Mouse (Mus musculus): Measurements from ENCODE around the gene Daxx.
A peak's percentile ranks its signal among the peaks of the same experiment; 100 is the strongest.
"Not testable (repeated sequence)": the region's sequence is repeated elsewhere in the genome, so short reads cannot be mapped to it uniquely, and the experiment has no call there.

The Daxx gene

DNA sequence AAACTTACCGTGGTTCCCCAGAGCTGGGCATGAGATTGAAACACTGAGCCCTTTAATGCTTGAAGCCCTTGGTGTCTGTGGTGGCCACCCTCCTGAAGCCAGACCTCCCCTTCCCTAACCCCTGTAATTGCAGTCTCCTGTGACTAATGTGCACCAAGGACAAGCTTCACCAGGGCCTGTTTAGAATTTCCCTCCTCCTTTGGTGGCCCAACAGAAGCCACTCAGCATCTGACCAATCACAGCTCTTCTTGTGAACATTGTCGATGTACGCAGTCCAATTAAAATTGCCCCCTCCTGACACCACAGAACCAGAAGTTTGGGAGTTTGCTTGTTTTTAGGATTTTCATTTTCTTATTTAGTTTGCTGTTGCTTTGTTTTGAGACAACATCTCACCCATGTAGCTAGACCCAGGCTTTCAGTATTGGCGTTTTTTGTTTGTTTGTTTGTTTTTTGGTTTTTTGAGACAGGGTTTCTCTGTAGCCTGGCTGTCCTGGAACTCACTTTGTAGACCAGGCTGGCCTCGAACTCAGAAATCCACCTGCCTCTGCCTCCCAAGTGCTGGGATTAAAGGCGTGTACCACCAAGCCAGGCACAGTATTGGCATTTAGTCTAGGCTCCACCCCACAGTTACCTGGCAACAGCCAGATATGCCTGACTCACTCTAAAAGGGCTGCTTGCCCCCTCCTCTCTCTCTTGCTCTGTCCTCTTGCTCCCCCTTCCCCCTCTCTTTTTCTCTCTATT lies 5.1 kb upstream of the Daxx start:
- DNase-seq = not testable (repeated sequence)

DNA sequence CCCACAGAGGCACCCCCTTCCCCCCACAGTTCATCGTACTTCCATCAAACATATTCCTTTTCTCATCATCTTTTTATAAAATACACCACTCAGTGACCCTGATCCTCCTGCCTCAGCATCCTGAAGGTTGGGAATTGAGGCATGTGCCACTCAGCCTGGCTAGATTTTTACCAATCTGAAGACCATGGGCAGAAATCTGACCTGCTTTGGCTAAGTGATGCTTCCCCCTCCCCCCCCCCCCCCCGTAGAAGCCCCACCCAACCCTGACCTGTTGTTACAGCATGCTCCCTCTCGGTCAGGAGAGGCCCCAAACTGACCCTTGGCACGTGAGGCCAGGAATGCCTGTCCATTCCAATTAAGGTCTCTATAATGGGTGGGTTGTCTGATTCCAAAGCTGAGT lies 4.4 kb upstream of the Daxx start, which contains the start of gene Platr17:
TSS of gene Platr17 (plus strand) at position 301 of the 400 bp plus-strand sequence.
- not testable (repeated sequence) for DNase-seq

DNA sequence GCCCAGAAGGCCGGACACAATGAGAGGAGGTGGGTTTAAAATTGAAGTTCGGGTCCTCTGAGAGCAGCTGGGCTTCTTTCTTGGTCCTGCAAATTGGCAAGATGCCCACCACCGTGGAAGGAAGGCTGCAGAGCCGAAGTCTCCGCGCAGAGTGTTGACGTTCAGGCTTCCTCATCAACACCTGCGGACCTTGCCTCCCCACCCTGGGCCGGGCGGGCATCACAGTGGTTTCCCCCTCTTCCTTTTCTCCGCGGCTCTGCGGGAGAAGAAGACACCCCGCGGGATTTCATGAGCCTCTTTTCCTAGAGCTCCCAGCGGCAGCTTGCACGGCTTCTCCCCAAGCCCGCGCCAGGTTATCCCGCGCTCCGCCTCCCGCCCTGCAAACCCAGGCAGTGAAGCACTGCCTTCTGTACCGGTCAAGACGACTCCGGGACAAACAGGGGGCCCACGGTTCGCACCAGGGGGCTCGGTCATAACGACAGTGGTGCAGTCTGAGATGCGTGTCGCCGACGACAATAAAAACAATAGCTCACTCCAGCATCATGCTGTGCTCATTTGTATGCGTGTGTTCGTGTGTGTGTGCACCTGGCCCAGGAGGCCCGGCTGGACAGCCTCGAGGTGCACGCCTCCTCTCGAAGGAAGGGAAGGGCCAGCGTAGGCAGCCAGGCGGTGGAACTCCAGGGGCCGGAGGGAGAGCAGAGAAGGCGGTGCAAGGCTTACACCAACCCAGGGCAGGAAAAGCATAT lies 710 bp upstream of the Daxx start:
- DNase-seq = peak; percentile 45 to 52

DNA sequence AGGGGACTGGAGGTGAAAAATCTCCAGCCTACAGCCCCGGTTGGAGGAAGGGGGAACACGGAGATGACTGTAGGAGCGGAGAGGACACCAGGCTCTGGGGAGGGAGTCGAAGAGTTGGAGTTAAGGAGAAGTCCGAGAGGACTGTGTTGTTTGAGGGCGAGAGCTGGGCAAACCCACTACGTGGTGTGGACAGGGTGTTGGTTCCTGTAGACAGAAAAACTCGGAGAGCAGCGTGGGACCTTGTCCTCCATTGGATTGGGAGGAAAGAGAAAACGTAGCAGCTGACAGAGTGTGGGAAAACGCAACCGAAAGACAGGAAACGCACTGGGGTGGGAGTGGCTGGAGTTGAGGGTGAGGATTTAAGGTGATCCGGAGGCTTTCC lies 646 bp downstream of the Daxx start:
- no peak for DNase-seq

DNA sequence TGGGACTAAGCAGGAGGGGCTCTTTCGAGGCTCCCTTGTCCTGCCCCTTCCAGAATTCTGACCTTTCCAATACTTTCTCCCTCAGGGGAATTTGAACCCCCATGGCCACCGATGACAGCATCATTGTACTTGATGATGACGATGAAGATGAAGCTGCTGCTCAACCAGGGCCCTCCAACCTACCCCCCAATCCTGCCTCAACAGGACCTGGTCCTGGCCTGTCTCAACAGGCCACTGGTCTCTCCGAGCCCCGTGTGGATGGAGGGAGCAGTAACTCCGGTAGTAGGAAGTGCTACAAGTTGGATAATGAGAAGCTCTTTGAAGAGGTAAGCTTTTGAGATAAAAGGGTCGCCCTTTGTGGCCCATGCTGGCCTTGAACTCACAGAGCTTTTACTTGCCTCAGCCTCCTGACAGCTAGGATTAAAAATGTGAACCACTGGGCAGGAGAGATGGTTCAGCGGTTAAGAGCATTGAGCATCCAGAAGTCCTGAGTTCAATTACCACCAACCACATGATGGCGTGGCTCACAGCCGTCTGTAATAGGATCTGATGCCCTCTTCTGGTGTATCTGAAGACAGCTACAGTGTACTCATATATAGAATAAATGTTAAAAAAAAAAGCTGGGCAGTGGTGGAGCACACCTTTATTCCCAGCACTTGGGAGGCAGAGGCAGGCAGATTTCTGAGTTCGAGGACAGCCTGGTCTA lies 1.3 kb downstream of the Daxx start:
- DNase-seq = peak; percentile 42 to 53

DNA sequence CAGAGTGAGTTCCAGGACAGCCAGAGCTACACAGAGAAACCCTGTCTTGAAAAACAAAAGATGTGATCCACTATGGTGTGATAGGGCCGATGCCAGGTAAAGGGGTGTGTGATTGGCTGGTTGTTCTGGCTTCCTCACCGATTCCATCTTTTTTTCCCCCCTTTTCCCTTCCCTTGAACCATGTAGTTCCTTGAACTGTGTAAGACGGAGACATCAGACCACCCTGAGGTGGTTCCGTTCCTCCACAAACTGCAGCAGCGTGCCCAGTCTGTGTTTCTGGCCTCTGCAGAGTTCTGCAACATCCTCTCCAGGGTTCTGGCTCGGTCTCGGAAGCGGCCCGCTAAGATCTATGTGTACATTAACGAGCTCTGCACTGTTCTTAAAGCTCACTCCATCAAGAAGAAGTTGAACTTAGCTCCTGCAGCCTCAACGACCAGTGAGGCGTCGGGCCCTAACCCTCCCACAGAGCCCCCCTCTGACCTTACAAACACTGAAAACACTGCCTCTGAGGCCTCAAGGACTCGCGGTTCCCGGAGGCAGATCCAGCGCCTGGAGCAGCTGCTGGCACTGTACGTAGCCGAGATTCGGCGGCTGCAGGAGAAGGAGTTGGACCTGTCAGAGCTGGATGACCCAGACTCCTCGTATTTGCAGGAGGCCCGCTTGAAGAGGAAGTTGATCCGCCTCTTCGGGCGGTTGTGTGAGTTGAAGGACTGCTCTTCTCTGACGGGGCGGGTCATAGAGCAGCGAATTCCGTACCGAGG lies 2.0 kb downstream of the Daxx start:
- DNase-seq = no peak

DNA sequence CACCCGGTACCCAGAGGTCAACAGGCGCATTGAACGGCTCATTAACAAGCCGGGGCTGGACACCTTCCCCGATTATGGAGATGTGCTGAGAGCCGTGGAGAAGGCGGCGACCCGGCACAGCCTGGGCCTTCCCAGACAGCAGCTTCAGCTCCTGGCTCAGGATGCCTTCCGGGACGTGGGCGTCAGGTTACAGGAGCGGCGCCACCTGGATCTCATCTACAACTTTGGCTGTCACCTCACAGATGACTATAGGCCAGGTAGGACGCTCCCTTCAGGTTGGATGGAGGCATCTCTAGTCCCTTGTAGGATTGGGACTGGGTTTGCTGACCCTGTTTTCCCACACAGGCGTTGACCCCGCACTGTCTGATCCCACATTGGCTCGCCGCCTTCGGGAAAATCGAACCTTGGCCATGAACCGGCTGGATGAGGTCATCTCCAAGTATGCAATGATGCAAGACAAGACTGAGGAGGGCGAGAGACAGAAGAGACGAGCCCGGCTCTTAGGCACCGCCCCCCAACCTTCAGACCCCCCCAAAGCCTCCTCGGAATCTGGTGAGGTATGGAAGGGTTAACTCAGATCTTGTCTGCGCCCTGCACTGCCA lies 2.7 kb downstream of the Daxx start:
- no peak for DNase-seq

DNA sequence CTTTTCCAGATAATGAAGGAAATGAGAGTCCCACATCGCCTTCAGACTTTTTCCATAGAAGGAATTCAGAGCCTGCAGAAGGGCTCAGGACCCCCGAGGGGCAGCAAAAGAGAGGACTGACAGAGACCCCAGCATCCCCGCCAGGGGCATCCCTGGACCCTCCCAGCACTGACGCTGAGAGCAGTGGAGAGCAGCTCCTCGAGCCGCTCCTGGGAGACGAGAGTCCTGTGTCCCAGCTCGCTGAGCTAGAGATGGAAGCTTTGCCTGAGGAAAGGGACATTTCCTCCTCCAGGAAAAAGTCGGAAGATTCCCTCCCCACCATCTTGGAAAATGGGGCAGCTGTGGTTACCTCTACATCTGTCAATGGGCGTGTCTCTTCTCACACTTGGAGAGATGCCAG lies 4.0 kb downstream of the Daxx start:
- DNase-seq = no peak

DNA sequence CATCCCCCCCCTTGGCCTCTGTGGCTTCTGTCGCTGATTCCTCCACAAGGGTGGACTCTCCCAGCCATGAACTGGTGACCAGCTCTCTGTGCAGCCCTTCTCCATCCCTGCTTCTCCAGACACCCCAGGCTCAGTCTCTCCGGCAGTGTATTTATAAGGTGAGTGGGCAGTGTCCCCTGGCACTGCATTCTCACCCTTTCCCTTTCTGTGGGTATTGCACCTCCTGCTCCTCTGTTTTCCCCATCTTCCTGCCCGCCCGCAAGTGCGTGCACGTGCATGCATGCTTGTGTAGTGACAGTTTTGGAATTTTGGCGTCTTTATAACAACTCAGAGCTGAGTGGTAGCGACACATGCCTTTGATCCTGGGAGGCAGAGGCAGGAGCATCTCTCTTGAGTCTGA lies 4.7 kb downstream of the Daxx start:
- no peak for DNase-seq

DNA sequence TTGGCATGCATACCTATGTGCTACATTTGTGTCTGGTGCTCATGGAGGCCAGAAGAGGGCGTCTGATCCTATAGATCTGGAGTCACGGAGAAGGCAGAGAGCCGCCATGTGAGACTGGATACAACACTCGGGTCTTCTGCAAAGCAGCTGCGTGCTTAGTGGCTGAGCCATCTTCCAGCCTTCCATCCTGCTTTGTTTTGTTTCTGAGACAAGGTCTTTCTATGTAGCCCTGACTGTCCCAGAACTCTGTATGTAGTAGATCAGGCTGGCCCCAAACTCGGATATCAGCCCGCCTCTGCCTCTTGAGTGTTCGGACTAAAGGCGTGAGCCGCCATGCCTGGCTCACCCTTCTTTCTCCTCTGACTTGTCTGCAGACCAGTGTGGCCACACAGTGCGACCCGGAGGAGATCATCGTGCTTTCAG lies 5.8 kb downstream of the Daxx start:
- no peak for DNase-seq

DNA sequence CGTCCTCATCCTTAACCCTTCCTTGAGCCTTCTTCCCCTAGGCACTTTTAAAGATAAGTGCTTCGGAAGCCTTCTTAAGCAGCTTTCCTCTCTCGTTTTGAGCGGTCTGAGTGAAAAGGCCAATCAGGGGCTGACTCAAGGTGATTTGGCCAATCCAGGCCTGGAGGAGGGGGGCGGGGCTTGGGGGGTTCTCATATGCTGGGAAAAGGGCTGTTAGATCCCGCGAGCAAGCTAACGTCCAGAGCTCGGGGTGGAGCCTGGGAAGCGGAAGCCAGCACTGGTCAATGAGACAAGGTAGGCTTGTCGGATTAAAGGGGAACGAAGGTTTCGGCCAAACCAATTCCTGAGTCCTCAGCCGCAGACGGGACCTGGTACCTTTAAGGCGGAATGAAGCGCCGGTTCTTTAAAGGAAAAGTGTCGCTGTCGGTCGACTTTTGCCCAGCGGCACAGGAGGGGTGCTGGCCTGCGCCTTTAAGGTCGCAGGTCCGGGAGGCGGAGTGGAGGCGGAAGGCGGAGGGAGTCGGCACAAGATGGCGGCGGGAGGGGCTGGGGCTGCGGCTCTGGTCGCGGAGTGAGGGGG lies 6.5 kb downstream of the Daxx start, which contains the start of the genes Tapbp and Zbtb22:
TSS of gene Tapbp (plus strand) at position 229 of the 580 bp plus-strand sequence.
TSS of gene Zbtb22 (plus strand) at position 234 of the 580 bp plus-strand sequence.
- peak; percentile 89 to 91 for DNase-seq

DNA sequence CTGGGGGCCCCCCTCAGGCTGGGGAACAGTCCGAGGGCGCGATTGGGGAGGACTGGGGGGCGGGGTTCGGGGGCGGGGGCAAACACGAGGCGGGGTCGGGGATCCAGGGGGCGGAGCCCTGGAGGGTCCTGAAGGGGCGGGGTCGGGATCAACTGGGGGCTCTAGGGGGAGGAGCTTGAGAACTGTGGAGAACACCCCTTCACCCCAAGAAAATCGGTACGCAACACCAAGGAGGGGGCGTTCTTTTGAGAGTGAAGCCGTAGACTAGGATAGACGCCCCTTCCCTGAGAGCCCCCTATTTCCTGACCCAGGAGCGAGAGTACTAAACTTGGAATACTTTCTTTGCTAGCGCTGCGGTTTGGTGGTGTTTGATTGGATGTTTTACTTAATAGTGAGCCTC lies 7.1 kb downstream of the Daxx start:
- DNase-seq = no peak

DNA sequence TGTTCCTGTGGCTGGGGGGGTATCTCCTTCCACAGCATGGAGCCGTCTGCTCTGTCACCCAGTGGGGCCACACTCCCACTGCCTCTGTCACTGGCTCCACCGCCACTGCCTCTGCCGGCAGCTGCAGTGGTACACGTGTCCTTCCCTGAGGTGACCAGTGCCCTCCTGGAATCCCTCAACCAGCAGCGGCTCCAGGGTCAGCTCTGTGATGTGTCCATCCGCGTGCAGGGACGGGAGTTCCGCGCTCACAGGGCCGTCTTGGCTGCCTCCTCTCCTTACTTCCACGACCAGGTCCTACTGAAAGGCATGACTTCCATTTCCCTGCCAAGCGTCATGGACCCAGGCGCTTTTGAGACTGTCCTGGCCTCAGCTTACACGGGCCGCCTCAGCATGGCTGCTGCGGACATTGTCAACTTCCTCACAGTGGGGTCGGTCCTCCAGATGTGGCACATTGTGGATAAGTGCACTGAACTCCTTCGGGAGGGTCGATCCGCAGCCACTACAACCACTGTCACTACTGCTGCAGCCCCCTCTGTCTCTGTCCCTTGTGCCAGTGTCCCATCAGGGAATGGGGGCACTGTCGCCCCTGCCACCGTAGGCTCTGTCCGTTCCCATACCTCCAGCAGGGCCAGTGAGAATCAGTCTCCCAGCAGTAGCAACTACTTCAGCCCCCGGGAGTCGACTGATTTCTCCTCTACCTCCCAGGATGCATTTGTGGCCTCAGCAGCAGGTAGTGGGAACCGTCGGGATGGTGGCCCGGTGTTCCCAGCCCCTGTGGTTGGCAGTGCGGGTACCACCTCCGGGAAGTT lies 7.8 kb downstream of the Daxx start:
- DNase-seq = no peak

DNA sequence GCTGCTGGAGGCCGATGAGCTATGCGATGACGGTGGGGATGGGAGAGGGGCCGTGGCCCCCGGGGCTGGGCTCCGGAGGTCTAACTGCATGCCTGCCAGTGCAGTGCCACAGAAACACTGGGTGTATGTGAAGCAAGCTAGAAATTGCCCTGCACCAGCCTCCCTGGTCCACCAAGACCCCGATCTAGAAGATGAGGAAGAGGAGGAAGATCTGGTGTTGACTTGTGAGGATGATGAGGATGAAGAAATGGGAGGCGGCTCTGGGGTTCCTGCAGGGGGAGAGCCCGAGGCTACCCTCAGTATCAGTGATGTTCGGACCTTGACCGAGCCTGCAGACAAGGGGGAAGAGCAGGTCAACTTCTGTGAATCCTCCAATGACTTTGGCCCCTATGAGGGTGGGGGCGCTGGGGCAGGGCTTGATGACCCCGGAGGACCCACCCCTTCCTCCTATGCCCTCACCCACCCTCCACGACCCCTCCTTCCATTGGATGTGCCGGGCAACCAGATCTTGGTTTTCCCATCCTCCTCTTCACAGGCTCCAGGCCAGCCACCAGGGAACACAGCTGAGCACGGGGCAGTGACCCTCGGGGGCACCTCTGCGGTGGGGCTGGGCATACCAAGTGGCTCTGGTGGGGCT lies 8.6 kb downstream of the Daxx start:
- DNase-seq = no peak

DNA sequence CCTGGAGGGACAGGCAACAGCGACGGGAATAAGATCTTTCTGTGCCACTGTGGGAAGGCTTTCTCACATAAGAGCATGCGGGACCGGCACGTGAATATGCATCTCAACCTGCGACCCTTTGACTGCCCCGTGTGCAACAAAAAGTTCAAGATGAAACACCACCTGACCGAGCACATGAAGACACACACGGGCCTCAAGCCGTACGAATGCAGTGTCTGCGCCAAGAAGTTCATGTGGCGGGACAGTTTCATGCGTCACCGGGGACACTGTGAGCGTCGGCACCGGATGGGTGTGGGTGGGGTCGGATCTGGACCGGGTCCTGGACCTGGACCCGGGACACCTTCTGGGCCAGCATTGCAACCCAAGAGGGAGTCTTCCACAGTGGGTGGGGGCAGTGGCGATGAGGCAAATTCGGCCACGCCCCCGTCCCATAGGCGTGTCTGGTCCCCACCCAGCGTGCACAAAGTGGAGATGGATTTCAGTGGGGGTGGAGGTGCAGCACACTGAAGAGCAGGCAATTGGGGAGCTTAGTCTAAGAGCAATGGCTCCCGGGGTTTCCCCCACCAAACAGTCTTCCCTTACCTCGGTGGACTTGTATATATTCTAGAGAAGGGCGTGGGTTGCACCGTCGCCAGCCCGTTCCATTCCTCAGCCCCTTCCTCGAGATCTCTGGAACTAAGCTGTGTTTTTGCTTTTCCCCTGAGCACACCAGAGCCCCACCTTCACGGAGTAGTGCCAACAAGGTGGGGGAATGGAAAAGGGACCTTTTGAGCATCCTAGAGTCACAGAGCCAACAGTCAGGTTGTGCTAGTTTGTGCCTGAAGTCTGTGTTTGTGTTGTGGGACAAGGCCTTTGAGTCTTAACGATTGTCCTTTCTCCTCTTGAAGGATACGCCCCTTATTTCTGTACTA lies 9.3 kb downstream of the Daxx start:
- DNase-seq = peak in 1 of 2 experiments; percentile 29

DNA sequence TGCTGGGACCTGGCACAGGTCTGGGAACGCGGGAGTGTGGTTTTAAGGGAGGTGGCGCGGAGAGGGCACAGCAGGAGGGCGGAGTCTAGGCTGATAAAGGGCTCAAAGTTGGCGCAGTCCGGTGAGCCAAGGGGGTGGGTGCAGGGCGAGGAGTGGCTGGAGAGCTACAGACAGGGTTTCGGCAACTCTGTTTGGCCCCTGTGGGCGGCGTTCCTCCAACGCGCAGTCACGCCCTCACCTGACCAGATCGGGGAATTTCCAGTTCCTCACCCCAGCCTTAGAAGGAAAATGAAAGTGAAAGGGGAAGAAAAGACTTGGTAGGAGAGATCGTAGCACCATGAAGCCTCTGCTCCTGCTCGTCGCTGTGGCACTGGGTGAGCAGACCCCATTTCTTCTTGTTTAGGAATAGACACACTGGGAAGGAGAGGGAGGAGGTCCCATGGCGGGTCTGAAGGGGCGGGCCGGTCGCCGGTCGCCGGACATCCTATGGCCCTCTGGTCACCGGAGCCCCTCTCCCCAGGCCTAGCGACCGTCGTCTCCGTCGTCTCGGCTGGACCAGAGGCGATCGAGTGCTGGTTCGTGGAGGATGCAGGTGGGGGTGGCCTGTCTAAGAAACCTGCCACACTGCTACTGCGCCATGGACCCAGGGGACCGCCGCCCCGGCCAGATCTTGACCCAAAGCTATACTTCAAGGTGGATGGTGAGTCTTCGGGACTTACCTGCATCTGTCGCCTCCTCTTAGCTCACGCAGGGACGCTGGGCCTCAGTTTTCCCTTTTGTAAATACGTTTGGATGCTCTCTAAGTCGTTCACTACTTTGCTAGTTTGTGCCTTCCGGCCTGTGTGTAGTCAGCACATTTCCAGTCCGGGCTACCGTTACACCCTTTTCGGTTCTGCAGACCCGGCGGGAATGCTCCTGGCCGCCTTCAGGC lies 10.4 kb downstream of the Daxx start:
- peak; percentile 89 to 93 for DNase-seq

DNA sequence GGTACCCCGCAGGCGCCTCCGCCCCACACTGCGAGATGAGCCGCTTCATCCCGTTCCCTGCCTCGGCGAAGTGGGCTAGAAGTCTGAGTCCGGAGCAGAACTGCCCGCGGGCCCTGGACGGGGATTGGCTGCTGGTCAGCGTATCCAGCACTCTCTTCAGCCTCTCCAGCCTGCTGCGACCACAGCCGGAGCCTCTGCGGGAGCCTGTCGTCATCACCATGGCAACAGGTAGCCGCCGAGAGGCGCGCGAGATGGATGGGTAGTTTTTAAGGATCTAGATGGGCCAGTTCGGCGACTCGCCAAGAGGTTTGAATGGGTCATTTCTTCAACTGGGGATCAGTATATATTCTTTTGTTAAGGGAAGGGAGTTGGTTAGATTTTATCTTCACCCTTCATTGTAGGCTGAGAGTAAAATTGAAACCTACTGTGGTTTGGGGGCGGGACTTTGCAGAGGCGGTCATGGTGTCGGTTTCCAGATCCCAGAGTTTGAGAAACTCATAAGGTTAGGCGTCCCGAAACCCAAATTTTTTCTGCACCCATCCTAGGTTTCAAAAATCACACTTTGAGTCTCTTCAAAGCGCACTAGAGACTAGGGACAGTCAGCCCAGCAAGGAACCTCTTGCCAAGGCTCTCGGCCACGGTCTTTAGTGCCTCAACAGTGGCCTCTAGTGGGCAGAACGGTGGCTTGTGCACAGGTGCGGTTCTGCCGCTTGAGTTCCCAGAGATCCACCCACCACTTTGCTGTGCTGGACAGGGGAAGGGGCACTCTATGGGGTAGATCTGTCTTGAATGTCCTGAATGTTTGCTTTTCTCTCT lies 11.3 kb downstream of the Daxx start:
- DNase-seq = peak; percentile 90 to 91

All from B cell, adult 2 months (primary cell).